Mouse (Mus musculus): Measurements from ENCODE around the gene Hs3st3a1. TPM values are rescaled to one million over a fixed set of nuclear protein-coding genes. Genes with fewer than 3 reads are reported as not detected.

Hs3st3a1 gene
- polyA plus RNA-seq, 1 experiment: 0.83 TPM

DNA sequence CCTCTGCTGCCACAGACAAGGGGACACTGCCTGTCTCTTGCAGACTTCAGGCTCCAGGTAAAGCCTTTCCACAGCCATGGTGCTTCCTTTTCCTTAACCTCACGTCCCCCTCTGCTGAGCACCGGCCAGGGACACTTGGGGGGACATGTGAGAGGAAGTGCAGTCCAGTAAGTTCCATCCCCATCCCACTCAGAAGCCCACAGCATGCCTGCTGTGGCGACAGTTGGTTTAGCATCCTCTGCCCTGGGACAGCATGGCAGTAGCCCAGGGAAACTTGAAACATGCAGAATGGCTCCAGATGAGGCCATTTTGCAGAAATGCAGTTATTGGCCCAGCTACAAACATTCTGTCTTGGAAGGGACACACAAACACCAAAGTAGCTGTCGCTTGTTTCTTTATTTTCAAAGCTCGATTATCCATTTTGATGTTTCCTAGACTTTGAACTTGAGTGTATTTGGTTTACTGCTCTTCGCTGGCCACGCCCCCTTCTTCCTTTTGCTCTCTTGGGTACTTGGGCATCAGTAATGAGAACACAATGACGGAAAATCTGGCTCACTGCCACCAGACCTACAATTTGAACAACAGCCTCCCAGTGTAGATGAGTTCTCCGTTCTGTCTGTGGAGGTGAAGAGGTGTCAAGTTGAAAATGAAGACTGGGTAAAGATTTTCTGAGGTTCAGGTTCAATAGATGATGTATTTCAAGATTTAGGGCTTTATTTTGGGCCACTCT lies 13.6 kb downstream of the Hs3st3a1 start:
- H3K79me2 ChIP-seq (ENCODE audit: control insufficient read depth, insufficient read depth): no peaks in the 10 kb centered on the region
- TF ChIP-seq CTCF (IDR thresholded peaks at IDR 0.05; ENCODE audit: control insufficient read depth, insufficient read depth, insufficient read length): no peak
- peaks cover 2% of the 10 kb centered on the region for H3K79me3 ChIP-seq (ENCODE audit: low read depth)
- H3K36me3 ChIP-seq (ENCODE audit: control insufficient read depth, insufficient read depth): no peaks in the 10 kb centered on the region
- H3K4me3 ChIP-seq (ENCODE audit: insufficient read depth, poor library complexity, severe bottlenecking): no peak overlapping the region
- no peak overlapping the region for H3ac ChIP-seq (ENCODE audit: control insufficient read depth, insufficient read length, low read depth)
- H3K27me3 ChIP-seq (ENCODE audit: control insufficient read depth, insufficient read depth, insufficient read length): no peaks in the 10 kb centered on the region

DNA sequence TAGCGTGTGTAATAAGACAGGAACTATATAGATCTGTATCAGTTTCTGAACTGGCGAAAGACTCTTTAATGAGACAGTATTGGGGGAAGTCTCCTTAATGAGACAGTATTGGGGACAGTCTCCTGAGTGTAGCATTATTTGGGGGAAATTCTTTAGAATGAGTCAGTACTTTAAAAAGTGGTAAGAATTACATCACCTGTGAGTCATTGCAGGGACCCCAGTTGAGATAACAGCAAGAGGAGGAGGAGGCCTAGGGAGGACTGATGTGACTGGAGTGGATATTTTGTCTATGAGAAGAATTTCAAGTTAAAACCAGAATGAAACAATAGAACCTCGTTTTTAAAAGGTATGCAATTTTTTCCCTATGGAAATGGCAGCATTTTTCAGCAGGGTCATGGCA lies 26.6 kb downstream of the Hs3st3a1 start:
- TF ChIP-seq MYOD1 (IDR thresholded peaks at IDR 0.05; ENCODE audit: control insufficient read depth, insufficient read length, low read depth) (no peak), FOSL1 (IDR thresholded peaks at IDR 0.05; ENCODE audit: insufficient read depth, low read length, poor library complexity, severe bottlenecking) (peak; percentile 72), CEBPB (IDR thresholded peaks at IDR 0.05; ENCODE audit: low read depth) (peak; percentile 50), MYOG (IDR thresholded peaks at IDR 0.05; ENCODE audit: control insufficient read depth, extremely low read depth, insufficient read length) (no peak)
- Histone ChIP-seq H3K27me3 (ENCODE audit: control insufficient read depth, insufficient read depth, insufficient read length) (no peaks in the 10 kb centered on the region), H3K79me2 (ENCODE audit: control insufficient read depth, insufficient read depth) (no peaks in the 10 kb centered on the region), H3ac (ENCODE audit: control insufficient read depth, insufficient read length, low read depth) (no peak overlapping the region), H3K36me3 (ENCODE audit: control insufficient read depth, insufficient read depth) (peaks cover 6% of the 10 kb centered on the region), H3K4me3 (ENCODE audit: insufficient read depth, poor library complexity, severe bottlenecking) (no peak overlapping the region), H3K79me3 (ENCODE audit: low read depth) (no peaks in the 10 kb centered on the region)

DNA sequence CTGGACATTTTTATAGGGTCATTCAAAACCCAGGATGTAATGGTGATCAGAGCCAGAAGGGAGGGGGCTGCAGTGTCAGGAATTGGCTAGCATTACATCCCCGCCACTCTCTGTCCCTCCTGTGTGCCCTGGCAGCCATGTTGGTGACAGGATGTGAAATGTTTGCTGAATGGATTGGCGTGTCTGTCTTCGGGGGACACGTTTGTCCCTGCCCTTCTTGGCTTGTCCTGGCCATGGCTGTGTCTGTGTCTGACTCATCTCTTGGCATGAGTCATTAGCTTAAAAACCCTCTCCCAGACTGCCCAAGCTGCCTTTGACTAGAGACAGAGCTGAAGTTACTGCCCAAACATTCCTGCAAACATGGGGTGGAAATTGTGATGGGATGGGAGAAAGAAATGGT lies 33.6 kb downstream of the Hs3st3a1 start:
- Histone ChIP-seq H3K79me3 (ENCODE audit: low read depth) (no peaks in the 10 kb centered on the region), H3ac (ENCODE audit: control insufficient read depth, insufficient read length, low read depth) (no peak overlapping the region), H3K36me3 (ENCODE audit: control insufficient read depth, insufficient read depth) (peaks cover 6% of the 10 kb centered on the region), H3K27me3 (ENCODE audit: control insufficient read depth, insufficient read depth, insufficient read length) (no peaks in the 10 kb centered on the region), H3K4me3 (ENCODE audit: insufficient read depth, poor library complexity, severe bottlenecking) (no peak overlapping the region), H3K79me2 (ENCODE audit: control insufficient read depth, insufficient read depth) (no peaks in the 10 kb centered on the region)
- TF ChIP-seq FOSL1 (IDR thresholded peaks at IDR 0.05; ENCODE audit: insufficient read depth, low read length, poor library complexity, severe bottlenecking): peak; percentile 62
- TF ChIP-seq MAX (IDR thresholded peaks at IDR 0.05): peak; percentile 73
- TF ChIP-seq CTCF (IDR thresholded peaks at IDR 0.05; ENCODE audit: control insufficient read depth, insufficient read depth, insufficient read length): no peak

DNA sequence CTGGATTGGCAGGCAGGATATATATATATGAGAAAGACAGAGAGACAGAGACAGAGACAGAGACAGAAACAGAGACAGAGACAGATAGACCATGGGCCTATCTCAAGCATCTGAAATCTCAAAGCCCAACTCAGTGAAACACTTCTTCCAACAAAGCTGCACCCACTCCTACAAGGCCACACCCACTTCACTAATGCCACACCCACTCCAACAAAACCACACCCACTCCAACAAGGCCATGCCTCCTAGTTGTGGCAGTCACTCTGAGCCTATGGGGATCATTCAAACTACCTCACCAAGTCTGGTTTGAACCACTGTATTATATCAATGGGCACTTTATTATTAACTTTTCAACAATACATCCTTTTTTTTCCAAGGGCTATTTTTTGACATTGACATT lies 35.6 kb downstream of the Hs3st3a1 start:
- H3K4me3 ChIP-seq (ENCODE audit: insufficient read depth, poor library complexity, severe bottlenecking): no peak overlapping the region
- H3ac ChIP-seq (ENCODE audit: control insufficient read depth, insufficient read length, low read depth): no peak overlapping the region
- TF ChIP-seq MAX (IDR thresholded peaks at IDR 0.05): no peak
- no peak for TF ChIP-seq FOSL1 (IDR thresholded peaks at IDR 0.05; ENCODE audit: insufficient read depth, low read length, poor library complexity, severe bottlenecking)
- TF ChIP-seq CTCF (IDR thresholded peaks at IDR 0.05; ENCODE audit: control insufficient read depth, insufficient read depth, insufficient read length): no peak
- TF ChIP-seq MYOD1 (IDR thresholded peaks at IDR 0.05; ENCODE audit: control insufficient read depth, insufficient read length, low read depth): no peak
- no peak for TF ChIP-seq CEBPB (IDR thresholded peaks at IDR 0.05; ENCODE audit: low read depth)
- no peak for TF ChIP-seq USF1 (IDR thresholded peaks at IDR 0.05; ENCODE audit: low read depth)
- no peak for TF ChIP-seq MYOG (IDR thresholded peaks at IDR 0.05; ENCODE audit: control insufficient read depth, extremely low read depth, insufficient read length)
- no peaks in the 10 kb centered on the region for H3K36me3 ChIP-seq (ENCODE audit: control insufficient read depth, insufficient read depth)
- H3K27me3 ChIP-seq (ENCODE audit: control insufficient read depth, insufficient read depth, insufficient read length): no peaks in the 10 kb centered on the region
- no peaks in the 10 kb centered on the region for H3K79me2 ChIP-seq (ENCODE audit: control insufficient read depth, insufficient read depth)
- H3K79me3 ChIP-seq (ENCODE audit: low read depth): no peaks in the 10 kb centered on the region

DNA sequence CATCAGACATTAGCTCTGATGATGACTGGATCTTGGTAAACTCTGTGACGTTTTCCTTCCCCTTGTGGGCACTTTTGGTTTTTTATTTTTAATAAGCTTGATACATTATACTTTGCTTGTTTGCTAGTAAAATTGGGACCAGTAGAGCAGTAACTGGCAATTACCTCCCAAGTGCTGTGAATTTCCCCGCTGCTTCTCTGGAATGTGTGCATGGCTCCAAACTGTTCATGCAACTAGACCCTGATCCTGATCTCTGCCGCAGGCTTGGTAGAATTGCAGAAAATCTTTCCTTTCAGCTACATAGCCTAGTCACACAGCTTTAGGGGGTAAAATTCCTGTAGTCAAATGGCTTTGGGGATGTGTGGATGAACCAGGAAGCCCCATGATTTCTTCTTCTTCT lies 38.5 kb downstream of the Hs3st3a1 start:
- Histone ChIP-seq H3ac (ENCODE audit: control insufficient read depth, insufficient read length, low read depth) (no peak overlapping the region), H3K79me2 (ENCODE audit: control insufficient read depth, insufficient read depth) (no peaks in the 10 kb centered on the region), H3K36me3 (ENCODE audit: control insufficient read depth, insufficient read depth) (no peaks in the 10 kb centered on the region), H3K79me3 (ENCODE audit: low read depth) (no peaks in the 10 kb centered on the region), H3K4me3 (ENCODE audit: insufficient read depth, poor library complexity, severe bottlenecking) (no peak overlapping the region), H3K27me3 (ENCODE audit: control insufficient read depth, insufficient read depth, insufficient read length) (no peaks in the 10 kb centered on the region)
- TF ChIP-seq MAX (IDR thresholded peaks at IDR 0.05) (no peak), CEBPB (IDR thresholded peaks at IDR 0.05; ENCODE audit: low read depth) (no peak), USF1 (IDR thresholded peaks at IDR 0.05; ENCODE audit: low read depth) (no peak), MYOD1 (IDR thresholded peaks at IDR 0.05; ENCODE audit: control insufficient read depth, insufficient read length, low read depth) (no peak), FOSL1 (IDR thresholded peaks at IDR 0.05; ENCODE audit: insufficient read depth, low read length, poor library complexity, severe bottlenecking) (no peak), MYOG (IDR thresholded peaks at IDR 0.05; ENCODE audit: control insufficient read depth, extremely low read depth, insufficient read length) (no peak), CTCF (IDR thresholded peaks at IDR 0.05; ENCODE audit: control insufficient read depth, insufficient read depth, insufficient read length) (no peak)

DNA sequence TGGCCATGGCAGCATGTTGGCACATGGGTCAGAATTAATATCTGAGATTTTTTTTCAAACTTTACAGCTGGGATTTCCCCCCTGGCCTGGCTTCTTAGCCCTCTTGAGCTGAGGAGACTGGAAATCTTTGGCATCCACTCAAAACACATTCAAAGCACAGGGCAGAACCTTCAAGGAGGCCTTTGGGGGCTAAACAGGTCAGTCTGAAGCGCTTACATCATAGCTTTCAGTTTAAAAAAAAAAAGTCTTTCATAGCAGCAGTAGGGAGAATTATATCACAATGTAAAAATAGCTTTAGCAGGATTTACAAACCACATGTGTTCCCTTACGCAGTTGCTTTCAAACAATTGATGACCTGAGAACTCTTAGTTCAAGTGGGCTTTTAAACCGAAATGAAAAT lies 46.3 kb downstream of the Hs3st3a1 start:
- TF ChIP-seq CEBPB (IDR thresholded peaks at IDR 0.05; ENCODE audit: low read depth) (no peak), FOSL1 (IDR thresholded peaks at IDR 0.05; ENCODE audit: insufficient read depth, low read length, poor library complexity, severe bottlenecking) (no peak), MAX (IDR thresholded peaks at IDR 0.05) (no peak), MYOD1 (IDR thresholded peaks at IDR 0.05; ENCODE audit: control insufficient read depth, insufficient read length, low read depth) (no peak), MYOG (IDR thresholded peaks at IDR 0.05; ENCODE audit: control insufficient read depth, extremely low read depth, insufficient read length) (no peak), USF1 (IDR thresholded peaks at IDR 0.05; ENCODE audit: low read depth) (no peak), CTCF (IDR thresholded peaks at IDR 0.05; ENCODE audit: control insufficient read depth, insufficient read depth, insufficient read length) (no peak)
- Histone ChIP-seq H3K4me3 (ENCODE audit: insufficient read depth, poor library complexity, severe bottlenecking) (no peak overlapping the region), H3K79me2 (ENCODE audit: control insufficient read depth, insufficient read depth) (no peaks in the 10 kb centered on the region), H3K27me3 (ENCODE audit: control insufficient read depth, insufficient read depth, insufficient read length) (no peaks in the 10 kb centered on the region), H3ac (ENCODE audit: control insufficient read depth, insufficient read length, low read depth) (no peak overlapping the region), H3K36me3 (ENCODE audit: control insufficient read depth, insufficient read depth) (no peaks in the 10 kb centered on the region), H3K79me3 (ENCODE audit: low read depth) (no peaks in the 10 kb centered on the region)
